Mouse (Mus musculus): Measurements from ENCODE around the gene Nutm1.

Gene Nutm1

DNA sequence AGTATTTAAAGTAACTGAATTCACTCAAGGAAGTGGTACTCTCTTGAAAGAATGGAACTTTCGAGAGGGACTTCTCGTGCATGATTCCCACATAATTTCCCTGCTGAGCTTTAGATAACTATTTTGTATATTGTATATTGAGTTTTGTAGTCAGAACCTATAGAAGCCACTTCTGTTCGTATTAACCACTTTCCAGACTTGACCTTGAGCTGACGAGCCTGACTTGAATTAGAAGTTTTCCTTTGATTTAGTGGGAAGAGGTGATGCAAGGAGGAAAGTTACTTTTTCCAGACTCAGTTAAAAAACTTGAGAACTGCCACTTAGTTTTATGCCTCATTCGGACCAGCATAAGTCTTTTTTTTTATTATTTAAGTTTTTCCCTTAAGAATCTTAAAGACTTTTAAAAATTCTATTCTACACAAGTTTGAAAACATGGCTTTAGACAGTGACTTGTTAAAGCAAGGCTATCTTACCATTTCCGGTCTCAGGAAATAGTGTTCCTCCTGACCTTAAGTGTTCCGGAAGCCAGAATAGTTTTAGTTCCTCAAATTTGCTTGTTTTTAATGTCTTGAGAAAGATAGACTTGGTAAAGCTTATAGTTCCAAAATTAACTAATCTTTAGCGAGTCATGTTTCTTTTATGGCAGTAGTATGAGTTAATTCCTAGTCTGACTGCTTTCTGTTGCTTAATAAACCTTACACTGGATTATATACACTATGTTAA, 8.6 kb upstream of the Nutm1 start:
- DNase-seq (ENCODE audit: low read depth, low spot score), result peak; percentile 87
- H3K27me3 ChIP-seq (ENCODE audit: control insufficient read depth, insufficient read depth, low read length, poor library complexity, severe bottlenecking), result no peaks in the 10 kb centered on the region

DNA sequence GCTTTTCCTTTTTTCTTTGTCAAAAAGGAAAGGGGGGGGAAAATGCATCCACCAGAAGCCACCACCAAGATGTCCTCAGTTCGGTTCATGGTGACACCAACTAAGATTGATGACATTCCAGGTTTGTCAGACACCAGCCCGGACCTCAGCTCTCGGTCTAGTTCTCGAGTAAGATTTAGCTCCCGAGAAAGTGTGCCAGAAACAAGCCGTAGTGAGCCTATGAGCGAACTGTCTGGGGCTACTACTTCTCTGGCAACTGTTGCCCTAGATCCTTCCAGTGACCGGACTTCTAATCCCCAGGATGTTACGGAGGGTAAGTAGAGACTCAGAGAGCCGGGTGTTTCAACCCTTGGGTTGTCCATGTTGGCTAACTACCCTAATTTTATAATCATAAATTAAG, 7.7 kb upstream of the Nutm1 start:
- peak; percentile 35 for DNase-seq (ENCODE audit: low read depth, low spot score)
- Histone ChIP-seq H3K36me3 (ENCODE audit: control insufficient read depth, insufficient read depth, low read length, poor library complexity, severe bottlenecking) (peaks cover 5% of the 10 kb centered on the region), H3K27me3 (ENCODE audit: control insufficient read depth, insufficient read depth, low read length, poor library complexity, severe bottlenecking) (no peaks in the 10 kb centered on the region)

More for the DNA sequence above, 8.6 kb upstream of the Nutm1 start:
- H3K36me3 ChIP-seq (ENCODE audit: control insufficient read depth, insufficient read depth, low read length, poor library complexity, severe bottlenecking), result peaks cover 5% of the 10 kb centered on the region

DNA sequence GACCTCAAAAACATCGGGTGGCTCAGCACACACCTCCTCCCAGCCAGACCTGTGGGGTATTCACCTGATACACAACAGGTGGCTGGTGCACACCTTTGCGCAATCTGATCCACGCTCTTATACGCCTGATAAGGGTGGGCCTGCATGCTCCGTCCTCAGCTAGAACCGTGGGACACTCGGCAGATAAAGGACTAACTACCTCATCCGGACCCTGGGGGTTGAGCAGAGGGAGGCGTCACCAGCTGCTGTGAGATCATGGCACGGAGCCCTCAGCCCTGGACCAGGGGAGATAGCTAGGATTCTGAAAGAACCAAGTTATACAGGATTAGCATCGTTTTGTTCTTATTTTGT, 7.1 kb upstream of the Nutm1 start, which contains the start of gene Gm21985:
Gm21985 (plus strand) TSS at position 73 of the 351 bp plus-strand sequence.
- peak; percentile 66 for DNase-seq (ENCODE audit: low read depth, low spot score)

DNA sequence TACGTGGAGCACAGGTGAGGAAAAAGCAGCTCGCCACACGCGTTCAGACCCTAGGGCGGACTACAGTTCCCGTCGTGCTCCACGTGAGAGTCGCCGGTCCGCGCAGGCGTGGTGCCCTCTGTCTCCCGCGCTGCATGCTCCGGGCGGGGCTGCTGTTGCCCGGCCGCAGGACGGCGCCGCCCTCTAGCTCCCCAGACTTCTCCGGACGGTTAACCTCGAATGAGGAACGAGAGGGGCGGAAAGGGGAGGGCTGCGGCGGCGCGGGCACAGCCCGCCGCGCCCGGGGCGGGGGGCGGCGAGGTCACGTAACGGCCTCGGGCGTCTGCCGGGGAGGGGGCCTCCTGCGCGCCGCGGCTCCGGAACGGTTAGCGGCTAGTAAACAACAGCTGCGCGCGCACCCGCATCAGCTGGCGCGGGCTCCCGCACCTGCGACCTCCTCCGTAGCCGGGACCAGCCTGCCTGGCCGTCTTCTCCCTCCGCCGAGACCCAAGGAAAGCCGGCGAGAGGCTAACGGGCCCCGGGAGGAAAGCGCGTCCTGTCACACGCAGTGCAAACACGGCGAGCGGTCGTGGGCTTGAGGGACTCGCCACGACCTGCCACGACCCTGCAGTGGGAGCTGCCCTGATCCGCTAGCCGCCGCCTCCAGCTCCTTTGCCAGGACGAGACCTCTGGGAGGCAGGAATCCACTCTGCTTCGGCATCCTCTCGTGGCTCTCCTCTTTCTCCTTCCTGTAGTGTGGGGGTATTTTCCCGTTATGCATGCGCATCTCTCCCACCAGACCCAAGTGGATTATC, 6.6 kb upstream of the Nutm1 start, which contains the start of gene Slc12a6:
Slc12a6 (plus strand) TSS at position 378 of the 794 bp plus-strand sequence.
- peak; percentile 97 for DNase-seq (ENCODE audit: low read depth, low spot score)
- Histone ChIP-seq H3K27me3 (ENCODE audit: control insufficient read depth, insufficient read depth, low read length, poor library complexity, severe bottlenecking) (no peaks in the 10 kb centered on the region), H3K36me3 (ENCODE audit: control insufficient read depth, insufficient read depth, low read length, poor library complexity, severe bottlenecking) (peaks cover 3% of the 10 kb centered on the region; the same call in 1 of the 2 replicates)

More for the DNA sequence above, 7.1 kb upstream of the Nutm1 start, which contains the start of gene Gm21985:
- Histone ChIP-seq H3K36me3 (ENCODE audit: control insufficient read depth, insufficient read depth, low read length, poor library complexity, severe bottlenecking) (peaks cover 4% of the 10 kb centered on the region), H3K27me3 (ENCODE audit: control insufficient read depth, insufficient read depth, low read length, poor library complexity, severe bottlenecking) (no peaks in the 10 kb centered on the region)

DNA sequence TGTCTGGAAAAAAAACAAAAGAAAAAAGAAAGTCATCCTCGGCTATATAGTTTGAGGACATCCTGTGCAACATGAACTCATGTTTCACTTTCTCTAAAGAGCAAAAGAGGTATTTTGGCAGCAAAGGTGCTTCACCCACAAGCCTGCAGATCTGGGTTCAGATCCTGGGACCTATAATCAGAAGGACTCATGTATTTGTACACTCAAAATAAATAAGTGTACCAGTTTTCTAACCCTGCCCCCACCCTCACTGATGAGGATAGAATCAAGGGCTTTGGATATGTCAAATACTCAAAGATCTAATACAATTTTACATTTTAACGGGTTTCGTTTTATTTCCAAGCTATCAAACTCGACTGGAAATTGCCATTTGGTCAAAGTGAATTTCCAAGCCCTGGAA, 5.3 kb upstream of the Nutm1 start:
- DNase-seq (ENCODE audit: low read depth, low spot score), result no peak
- Histone ChIP-seq H3K36me3 (ENCODE audit: control insufficient read depth, insufficient read depth, low read length, poor library complexity, severe bottlenecking) (no peaks in the 10 kb centered on the region), H3K27me3 (ENCODE audit: control insufficient read depth, insufficient read depth, low read length, poor library complexity, severe bottlenecking) (no peaks in the 10 kb centered on the region)

DNA sequence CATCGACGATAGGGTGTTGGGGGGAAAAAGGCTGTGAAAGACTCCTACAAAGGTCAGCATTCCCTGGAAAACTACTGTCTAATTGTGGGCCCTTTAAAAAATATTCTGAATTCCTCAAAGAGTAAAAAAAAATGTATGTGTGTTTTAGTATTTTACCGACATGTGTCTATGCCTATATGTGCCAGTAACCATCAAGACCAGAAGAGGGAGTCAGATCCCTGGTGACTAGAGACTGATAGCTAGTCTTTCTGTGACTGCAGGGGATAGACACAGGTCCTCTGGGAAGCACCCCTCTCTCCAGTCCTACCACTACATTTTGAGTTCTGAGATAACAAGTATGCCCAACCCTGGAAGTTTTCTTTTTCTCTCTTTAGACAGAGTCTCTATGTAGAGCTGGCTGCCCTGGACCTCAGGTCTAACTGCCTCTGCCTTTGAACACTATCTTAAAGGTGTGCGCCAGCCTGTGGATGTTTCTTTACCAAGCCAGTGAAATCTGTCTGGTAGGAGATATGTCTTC, 3.7 kb upstream of the Nutm1 start:
- no peaks in the 10 kb centered on the region for H3K27me3 ChIP-seq (ENCODE audit: control insufficient read depth, insufficient read depth, low read length, poor library complexity, severe bottlenecking)

DNA sequence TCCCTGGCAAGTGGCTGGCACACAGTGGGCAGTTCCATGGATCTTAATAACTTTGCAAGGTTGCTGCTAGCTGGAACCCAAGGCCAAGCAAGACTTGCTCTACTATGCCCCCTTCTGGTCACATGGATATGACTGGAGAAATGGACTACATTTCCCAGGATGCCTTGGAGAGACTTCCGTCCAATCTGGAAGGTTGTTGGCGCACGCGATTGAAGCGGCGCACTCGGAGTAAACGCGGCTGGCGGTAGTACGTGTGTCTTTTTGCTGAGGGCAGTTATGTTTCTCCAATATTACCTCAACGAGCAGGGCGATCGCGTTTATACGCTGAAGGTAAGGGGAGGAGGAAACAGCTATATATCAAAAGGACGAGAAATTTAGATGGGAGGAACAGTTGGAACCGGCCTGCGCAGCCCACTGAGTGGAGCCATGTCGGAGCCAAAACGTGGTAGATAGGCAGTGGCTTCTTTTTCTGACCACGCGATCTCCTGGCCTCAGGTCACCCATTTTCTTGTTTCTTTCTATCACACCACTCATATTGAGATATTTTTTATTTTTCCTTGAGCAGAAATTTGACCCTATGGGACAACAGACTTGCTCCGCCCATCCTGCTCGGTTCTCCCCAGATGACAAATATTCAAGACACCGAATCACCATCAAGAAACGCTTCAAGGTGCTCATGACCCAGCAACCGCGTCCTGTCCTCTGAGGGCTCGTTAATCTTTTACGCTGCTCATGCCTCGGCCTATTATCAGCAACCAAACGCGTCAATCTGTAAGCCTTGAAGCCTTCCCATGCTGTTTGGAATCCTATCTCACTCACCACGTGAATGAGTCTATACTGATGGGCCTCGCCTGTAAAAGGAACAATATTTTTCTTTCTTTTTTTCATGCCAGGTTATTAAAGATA, 2.9 kb upstream of the Nutm1 start, which contains the start of gene Nop10:
Nop10 (plus strand) TSS at position 179 of the 906 bp plus-strand sequence.
- Histone ChIP-seq H3K27me3 (ENCODE audit: control insufficient read depth, insufficient read depth, low read length, poor library complexity, severe bottlenecking) (no peaks in the 10 kb centered on the region), H3K36me3 (ENCODE audit: control insufficient read depth, insufficient read depth, low read length, poor library complexity, severe bottlenecking) (no peaks in the 10 kb centered on the region)
- DNase-seq (ENCODE audit: low read depth, low spot score), result peak; percentile 91

More for the DNA sequence above, 3.7 kb upstream of the Nutm1 start:
- DNase-seq (ENCODE audit: low read depth, low spot score), result peak; percentile 57
- no peaks in the 10 kb centered on the region for H3K36me3 ChIP-seq (ENCODE audit: control insufficient read depth, insufficient read depth, low read length, poor library complexity, severe bottlenecking)

DNA sequence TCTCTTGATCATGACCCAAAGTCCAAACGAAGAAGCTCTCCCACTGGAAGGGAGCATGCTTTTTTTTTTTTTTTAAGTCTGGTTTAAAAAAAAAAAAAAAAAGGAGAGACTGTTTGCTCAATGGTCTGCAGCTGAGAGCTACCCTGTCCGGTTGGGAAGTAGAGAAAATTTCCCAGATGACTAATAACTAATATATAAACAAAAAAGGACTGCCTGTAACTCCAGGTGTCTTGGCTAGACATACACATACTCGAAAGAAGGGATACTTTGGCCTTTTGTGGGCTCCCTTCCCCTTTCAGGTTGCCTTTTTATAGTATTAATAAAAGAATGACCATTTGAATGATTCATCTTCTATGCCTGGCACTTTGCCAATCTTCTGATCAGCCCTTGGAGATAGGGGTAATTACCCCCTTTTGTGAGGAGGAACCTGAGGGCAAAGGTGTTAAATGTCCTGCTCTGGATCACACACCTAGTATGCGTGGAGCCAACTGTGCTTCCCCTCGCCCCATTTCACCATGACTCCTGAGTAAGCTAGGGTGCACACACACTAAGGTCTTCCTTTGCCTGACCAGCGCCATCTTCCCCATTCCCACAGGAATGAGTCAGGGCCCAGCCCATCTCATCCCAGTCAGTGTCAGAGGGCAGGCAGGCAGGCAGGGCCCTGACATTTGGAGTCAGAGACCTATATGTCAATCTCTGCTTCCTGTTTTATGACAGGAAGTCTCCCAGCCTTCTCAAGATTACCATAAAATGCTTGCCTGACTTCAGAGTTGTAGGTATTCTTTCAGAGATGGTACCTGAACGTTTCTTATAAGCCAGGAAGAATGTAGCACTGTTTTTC, 4.2 kb downstream of the Nutm1 start:
- H3K36me3 ChIP-seq (ENCODE audit: control insufficient read depth, insufficient read depth, low read length, poor library complexity, severe bottlenecking), result no peaks in the 10 kb centered on the region
- DNase-seq (ENCODE audit: low read depth, low spot score), result no peak
- H3K27me3 ChIP-seq (ENCODE audit: control insufficient read depth, insufficient read depth, low read length, poor library complexity, severe bottlenecking), result no peaks in the 10 kb centered on the region

DNA sequence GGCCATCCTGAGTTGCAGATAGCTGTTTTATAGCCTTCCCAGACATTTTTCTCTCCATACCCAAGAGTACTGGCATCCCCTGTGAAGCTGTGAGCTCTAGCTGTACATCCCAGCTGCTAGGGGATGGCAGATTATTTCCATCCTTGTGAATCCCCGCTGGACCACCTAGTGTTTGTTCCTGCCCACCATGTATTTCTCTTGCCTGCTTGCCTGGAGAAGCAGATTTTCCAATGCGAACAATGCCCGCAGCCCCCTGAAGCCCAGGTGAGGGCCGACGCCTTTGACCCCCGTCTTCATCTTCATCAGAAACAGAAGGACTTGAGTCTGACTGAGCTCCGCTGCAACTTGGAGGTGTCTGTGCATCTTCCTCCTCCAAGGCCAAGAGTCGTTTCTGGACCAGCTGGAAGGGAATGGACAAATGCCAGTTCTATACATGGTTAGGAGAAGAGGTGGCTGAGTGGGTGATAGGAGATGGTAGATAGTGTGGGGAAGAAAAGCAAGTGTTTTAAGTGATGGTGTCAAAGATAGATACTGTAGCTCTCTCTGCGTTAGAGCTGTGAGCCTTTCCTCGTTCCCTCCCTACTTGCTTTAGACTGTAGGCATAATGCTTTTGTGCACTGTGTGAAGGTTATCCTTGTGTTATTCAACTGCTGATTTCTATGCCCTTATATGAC, 9.2 kb downstream of the Nutm1 start:
- Histone ChIP-seq H3K27me3 (ENCODE audit: control insufficient read depth, insufficient read depth, low read length, poor library complexity, severe bottlenecking) (no peaks in the 10 kb centered on the region), H3K36me3 (ENCODE audit: control insufficient read depth, insufficient read depth, low read length, poor library complexity, severe bottlenecking) (no peaks in the 10 kb centered on the region)
- DNase-seq (ENCODE audit: low read depth, low spot score), result no peak

DNA sequence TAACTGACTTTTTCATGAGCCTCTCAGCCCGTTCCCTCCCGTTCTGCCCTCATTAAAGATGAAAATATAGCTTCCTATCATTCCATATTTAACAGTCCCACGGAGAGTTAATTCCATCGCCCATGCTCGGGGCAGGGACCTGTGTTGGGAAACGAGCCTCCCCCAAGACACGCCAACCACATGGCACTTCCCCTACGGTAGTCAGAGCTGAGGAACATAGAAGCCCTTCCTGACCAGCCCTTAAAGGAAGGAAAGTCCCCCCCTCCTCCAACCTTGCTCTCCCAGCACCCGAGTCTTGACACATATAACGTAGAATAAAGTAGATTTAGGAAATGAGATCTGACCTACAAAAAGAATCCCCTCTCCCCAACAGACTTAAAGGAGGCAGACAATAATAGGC, 11.8 kb downstream of the Nutm1 start:
- H3K27me3 ChIP-seq (ENCODE audit: control insufficient read depth, insufficient read depth, low read length, poor library complexity, severe bottlenecking), result no peaks in the 10 kb centered on the region
- H3K36me3 ChIP-seq (ENCODE audit: control insufficient read depth, insufficient read depth, low read length, poor library complexity, severe bottlenecking), result no peaks in the 10 kb centered on the region
- DNase-seq (ENCODE audit: low read depth, low spot score), result no peak

DNA sequence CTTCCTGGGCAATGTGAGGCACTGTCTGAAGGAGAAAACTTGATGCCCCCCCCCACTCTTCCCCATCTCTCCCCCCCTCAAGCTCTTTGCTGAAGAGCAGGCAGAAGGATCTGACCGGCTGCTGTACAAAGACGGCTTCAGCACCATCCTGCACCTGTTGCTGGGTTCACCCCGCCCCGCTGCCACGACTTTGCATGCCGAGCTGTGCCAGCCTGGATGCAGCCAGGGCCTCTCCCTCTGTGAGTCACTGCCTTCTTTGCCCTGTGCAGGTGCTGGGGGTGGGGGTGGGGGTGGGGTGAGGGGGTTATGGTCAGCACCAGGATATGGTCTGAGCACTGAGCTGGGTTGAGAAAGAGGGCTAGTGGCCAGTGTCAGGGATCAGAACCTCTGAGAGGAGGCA, 12.9 kb downstream of the Nutm1 start:
- Histone ChIP-seq H3K27me3 (ENCODE audit: control insufficient read depth, insufficient read depth, low read length, poor library complexity, severe bottlenecking) (no peaks in the 10 kb centered on the region), H3K36me3 (ENCODE audit: control insufficient read depth, insufficient read depth, low read length, poor library complexity, severe bottlenecking) (no peaks in the 10 kb centered on the region)
- no peak for DNase-seq (ENCODE audit: low read depth, low spot score)

DNA sequence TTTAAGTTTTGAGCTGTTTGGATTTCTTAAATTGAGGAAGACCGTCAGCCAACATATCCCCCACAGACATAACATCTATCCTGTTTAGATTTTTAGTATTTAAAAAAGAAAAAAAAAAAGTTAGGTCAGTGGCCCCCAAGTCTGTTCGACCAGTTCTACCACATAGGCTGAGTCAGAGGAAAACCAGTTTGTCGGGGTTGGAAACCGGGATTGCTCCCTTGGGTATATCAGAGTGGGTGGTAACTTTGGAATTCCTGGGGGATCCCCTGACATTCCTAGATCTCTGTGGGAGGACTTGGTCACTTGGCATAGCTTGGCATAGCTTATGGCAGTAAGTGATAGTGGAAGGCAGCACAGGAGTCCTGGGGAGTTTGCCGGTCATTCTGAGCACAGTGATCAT, 13.8 kb downstream of the Nutm1 start:
- DNase-seq (ENCODE audit: low read depth, low spot score), result no peak
- Histone ChIP-seq H3K36me3 (ENCODE audit: control insufficient read depth, insufficient read depth, low read length, poor library complexity, severe bottlenecking) (no peaks in the 10 kb centered on the region), H3K27me3 (ENCODE audit: control insufficient read depth, insufficient read depth, low read length, poor library complexity, severe bottlenecking) (no peaks in the 10 kb centered on the region)

DNA sequence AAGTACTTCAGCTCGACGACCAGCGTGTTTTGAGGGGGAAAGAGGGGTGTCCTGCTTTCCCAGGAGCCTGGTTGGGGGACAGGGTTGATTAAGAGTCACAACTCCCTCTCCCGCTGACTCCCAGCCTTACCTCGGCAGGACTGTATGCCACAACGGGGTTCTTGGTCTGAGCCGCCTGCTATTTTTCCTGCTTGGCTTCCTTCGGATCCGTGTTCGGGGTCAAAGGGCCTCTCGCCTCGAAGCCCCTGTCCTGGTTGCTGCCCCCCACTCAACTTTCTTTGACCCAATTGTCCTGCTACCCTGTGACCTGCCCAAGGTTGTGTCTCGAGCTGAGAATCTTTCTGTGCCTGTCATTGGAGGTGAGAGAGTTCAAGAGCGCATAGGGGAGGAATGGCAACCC, 17.3 kb downstream of the Nutm1 start:
- Histone ChIP-seq H3K36me3 (ENCODE audit: control insufficient read depth, insufficient read depth, low read length, poor library complexity, severe bottlenecking) (no peaks in the 10 kb centered on the region), H3K27me3 (ENCODE audit: control insufficient read depth, insufficient read depth, low read length, poor library complexity, severe bottlenecking) (no peaks in the 10 kb centered on the region)
- DNase-seq (ENCODE audit: low read depth, low spot score), result no peak

Measured in splenic B cell, adult 2 months (primary cell).